Mouse (Mus musculus): ENCODE data around the gene Il23r.
"Not testable (repeated sequence)": the region's sequence is repeated elsewhere in the genome, so short reads cannot be mapped to it uniquely, and the experiment has no call there.

Il23r gene

DNA sequence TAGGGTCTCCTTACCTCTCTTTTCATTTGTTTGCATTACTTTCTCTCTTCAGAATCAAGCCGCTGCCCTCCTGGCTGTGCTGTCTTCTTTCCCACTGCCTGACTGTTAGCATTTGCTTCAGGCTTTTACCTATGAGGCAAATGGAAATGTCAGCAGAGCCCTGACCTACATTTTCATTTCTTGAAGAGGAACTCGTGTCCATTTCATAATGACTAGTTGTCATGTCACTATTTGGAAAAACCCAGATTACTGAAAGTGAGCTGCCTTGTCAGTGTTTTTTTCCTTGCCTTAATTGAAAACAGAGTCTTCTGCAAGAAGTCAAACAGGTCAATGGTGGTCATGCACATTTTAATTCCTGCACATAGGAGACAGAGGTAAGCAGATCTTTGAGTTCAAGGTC is at the start of gene Il23r:
Gene Il23r, minus strand, starts transcription at position 101 of the 400 bp plus-strand sequence.
- no peak for DNase-seq (ENCODE audit: low spot score in 2 of 2)

GRCm38 (mm10) chr6:67535777-67536054 is 44.1 kb upstream of the Il23r start, which contains the start of gene Tacstd2:
Gene Tacstd2, minus strand, starts transcription at chr6:67535796.
- no peak for DNase-seq (ENCODE audit: low spot score in 2 of 2)

DNA sequence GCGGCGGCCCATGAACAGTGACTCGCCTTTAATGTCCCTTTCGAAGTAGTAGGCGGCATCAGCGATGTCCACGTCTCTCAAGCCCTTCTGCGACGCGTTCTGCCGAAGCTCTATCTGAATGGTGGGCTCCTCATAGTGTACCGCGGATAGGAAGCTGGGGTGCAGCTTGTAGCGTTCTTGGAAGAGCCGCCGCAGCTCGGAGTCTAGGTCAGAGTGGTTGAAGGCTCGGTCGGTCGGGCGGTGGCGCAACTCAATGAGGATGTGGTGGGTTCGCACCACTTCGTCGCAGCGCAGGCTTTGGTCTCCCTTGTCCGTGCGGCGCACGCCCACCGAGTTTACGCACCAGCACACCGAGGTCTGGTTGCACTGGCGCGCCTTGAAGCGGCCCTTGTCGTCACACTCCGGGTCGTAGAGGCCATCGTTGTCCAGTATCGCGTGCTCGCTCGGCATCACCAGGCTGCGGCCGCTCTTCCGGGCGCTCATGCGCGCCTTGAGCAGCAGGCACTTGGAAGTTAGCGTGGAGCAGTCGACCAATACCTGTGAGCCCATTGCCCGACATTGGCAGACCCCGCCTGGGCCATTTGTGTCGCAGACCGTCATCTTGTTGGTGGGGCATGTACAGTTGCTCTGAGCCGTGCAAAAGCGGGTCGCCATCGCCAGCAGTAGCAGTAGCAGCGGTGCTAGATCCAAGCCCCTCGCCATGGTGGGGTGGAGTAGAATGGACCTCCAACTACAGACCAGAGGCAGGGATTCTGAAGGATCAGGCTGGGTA is 43.5 kb upstream of the Il23r start:
- DNase-seq (ENCODE audit: low spot score in 2 of 2) = no peak

DNA sequence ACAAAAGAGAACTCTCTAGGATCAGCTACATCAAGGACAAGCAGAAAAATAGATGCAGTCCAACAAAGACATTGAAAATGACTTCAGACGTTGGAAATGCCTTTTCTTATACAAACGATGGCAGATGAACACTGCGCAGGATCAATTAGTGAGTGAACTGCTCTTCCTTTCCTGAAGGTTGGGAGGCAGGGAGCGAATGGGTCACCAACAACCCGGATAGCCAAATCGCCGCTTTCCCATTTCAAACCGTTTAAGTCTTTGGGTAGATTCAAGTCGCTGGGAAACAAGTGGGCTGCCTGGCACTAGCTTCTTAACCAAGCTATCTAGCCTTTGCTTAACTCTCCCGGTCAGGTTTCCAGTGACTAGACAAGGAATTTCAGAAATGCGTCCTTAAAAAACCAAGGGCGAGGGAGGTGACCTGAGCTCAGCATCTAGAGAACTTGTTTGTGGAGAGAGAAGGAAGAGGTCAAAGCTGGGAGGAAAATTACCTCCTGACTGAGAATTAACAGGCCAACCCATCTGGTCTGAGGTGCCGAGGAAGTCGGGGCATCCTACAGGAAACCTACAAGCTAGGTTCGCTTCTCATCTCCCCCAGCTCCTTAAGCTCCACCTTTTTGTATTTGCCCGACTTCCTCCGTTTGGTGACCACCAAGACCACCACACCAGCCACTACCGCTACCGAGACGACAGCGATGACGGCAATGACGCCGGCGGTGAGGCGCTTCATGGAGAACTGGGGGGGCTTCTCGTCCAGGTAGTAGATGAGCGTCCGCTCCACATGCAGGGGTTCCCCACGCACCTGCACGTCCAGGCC is 42.7 kb upstream of the Il23r start:
- DNase-seq (ENCODE audit: low spot score in 2 of 2) = no peak

- no peak for DNase-seq (ENCODE audit: low spot score in 2 of 2)
Observed at GRCm38 (mm10) chr6:67532665-67533440, 41.2 kb upstream of the Il23r start.

DNA sequence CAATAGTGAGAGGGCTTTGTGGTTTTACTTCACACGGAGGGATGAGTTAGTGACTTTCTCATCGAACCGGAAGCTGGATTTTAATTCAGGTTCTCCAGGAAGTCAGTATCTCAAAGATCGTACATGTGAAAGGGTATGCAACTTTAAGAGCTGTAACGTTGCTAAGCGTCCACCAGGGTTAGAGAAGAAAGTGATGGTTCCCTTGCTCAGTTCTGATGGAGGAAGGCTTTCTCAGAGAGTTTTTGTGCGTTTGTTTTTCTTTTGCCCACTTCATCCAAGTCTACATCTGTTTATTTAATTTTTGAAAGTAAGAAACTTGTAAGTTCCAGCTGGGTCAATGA is 40.1 kb upstream of the Il23r start:
- no peak for DNase-seq (ENCODE audit: low spot score in 2 of 2)

GRCm38 (mm10) chr6:67530992-67531821 is 39.6 kb upstream of the Il23r start:
- DNase-seq (ENCODE audit: low spot score in 2 of 2) = no peak

DNA sequence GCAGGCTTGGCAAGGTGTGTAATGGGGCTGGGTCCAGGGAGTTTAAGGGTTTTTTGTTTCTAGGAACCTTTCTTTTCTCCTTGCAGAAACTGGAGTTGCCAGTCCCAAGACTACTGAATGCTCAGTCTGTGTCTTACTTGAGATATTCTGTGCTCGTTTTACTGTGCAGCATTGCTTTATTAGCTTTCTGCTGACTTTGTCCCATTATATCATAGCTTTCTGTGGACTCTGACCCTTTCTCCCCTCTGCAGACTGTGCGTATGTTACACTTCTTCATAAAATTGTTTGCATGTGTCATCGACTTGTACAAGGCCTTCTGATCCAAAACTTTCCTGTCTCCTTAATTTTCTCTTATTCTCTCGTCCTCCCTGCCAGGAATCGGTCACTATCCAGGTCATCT is 34.7 kb upstream of the Il23r start:
- no peak for DNase-seq (ENCODE audit: low spot score in 2 of 2)

- DNase-seq (ENCODE audit: low spot score in 2 of 2) = peak in 1 of 2 experiments; percentile 17
Observed at GRCm38 (mm10) chr6:67510752-67511151, 19.1 kb upstream of the Il23r start.

DNA sequence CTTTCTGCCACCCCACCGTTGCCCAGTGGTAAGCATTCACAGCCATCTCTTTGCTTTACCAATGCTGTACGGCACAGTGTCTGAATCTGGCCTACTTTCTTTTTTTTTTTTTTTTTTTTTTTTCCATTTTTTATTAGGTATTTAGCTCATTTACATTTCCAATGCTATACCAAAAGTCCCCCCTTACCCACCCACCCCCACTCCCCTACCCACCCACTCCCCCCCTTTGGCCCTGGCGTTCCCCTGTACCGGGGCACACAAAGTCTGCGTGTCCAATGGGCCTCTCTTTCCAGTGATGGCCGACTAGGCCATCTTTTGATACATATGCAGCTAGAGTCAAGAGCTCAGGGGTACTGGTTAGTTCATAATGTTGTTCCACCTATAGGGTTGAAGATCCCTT is 10.3 kb upstream of the Il23r start:
- not testable (repeated sequence) for DNase-seq (ENCODE audit: low spot score in 2 of 2)

GRCm38 (mm10) chr6:67481012-67481411 is 10.6 kb downstream of the Il23r start:
- no peak for DNase-seq (ENCODE audit: low spot score in 2 of 2)

- DNase-seq (ENCODE audit: low spot score in 2 of 2) = no peak
Observed at GRCm38 (mm10) chr6:67471242-67471641, 20.4 kb downstream of the Il23r start.

DNA sequence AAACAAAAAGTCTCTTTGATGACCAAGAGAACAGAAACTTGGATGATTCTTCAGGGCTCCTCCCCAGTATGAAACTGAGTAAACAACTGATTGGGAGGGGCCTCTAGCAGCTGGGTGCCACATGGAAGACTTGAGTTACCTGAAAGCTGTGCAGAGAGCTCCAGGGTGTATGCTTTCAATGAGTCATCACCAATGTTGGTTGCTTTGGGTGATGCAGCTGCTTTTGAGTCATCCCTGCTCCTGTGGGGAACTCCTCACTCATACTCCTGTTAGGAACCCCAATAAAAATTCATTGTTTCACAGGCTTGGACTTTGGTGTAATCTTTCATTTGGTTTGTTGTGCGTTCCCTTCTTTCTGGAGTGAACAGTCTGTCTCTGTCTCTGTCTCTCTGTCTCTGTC is 32.2 kb downstream of the Il23r start:
- no peak for DNase-seq (ENCODE audit: low spot score in 2 of 2)

DNA sequence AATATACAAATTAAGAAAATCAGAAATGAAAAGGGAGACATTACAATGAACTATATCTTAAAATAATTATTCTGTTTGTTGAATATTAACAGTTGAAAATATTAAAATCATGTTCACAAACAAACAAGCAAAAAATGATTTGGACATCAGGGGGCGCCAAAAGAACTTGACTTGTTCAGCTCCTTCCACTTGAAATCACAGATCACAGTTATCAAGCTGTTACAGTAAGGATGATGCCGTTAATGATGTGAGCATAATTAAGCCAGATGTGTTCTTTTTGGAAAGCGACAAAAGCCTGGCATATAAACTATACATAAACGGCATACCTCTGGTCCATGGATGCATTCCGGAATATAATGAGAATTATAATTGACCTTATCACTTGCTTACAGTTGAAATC is 40.3 kb downstream of the Il23r start:
- DNase-seq (ENCODE audit: low spot score in 2 of 2) = no peak

DNA sequence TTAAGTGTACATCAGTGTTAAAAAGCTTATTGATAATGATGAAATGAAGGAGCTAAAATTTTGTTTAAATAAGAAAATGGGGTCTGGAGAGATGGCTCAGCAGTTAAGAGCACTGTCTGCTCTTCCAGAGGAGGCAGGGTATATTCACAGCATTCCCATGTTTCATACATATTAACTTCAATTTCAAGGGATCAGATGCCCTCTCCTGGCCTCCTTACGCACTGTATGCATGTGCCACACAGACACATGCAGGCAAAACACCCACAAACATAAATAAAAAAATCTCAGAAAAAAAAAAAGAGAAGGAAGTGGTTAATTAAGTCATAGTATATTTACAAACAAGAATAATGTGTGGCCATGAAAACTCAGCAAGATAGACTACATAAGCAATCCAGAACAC is 45.8 kb downstream of the Il23r start:
- DNase-seq (ENCODE audit: low spot score in 2 of 2) = no peak

- DNase-seq (ENCODE audit: low spot score in 2 of 2) = no peak
Observed at GRCm38 (mm10) chr6:67443124-67443523, 48.5 kb downstream of the Il23r start.

DNA sequence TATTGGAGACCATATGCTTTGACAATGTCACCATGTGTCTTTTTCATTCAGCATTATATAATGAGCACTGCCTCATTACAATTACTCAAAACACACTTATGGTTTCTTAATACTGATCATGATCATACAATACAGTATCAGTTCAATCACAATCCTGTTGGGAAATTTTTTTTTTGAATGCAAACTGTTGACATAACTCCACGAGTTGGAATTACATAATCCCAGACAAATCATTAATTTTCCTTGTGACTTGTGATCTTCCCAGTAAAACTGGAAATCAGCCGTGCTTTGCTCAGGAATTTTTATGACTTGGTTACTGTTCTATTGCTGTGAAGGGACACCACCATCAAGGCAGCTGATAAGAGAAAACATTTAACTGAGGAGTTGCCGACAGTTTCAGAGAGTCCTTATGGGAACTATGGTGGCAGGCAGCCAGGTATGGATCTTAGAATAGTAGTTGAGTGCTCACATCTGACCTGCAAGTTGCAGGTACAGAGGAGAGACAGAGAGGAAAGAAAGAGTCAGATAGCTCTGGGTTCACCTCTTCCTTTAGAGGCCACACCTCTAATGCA is 53.8 kb downstream of the Il23r start:
- no peak for DNase-seq (ENCODE audit: low spot score in 2 of 2)

GRCm38 (mm10) chr6:67437028-67437427 is 54.6 kb downstream of the Il23r start:
- no peak for DNase-seq (ENCODE audit: low spot score in 2 of 2)

GRCm38 (mm10) chr6:67436295-67436694 is 55.4 kb downstream of the Il23r start:
- DNase-seq (ENCODE audit: low spot score in 2 of 2) = no peak

GRCm38 (mm10) chr6:67435711-67436110 is 55.9 kb downstream of the Il23r start:
- DNase-seq (ENCODE audit: low spot score in 2 of 2) = no peak

GRCm38 (mm10) chr6:67434755-67435452 is 56.8 kb downstream of the Il23r start:
- no peak for DNase-seq (ENCODE audit: low spot score in 2 of 2)
